Mouse (Mus musculus): ENCODE data around the gene Men1. TPM values are rescaled to one million over a fixed set of nuclear protein-coding genes. Genes with fewer than 3 reads are reported as not detected.

Gene Men1
- polyA plus RNA-seq, 1 experiment from 2014 or later: 94.6 TPM

DNA sequence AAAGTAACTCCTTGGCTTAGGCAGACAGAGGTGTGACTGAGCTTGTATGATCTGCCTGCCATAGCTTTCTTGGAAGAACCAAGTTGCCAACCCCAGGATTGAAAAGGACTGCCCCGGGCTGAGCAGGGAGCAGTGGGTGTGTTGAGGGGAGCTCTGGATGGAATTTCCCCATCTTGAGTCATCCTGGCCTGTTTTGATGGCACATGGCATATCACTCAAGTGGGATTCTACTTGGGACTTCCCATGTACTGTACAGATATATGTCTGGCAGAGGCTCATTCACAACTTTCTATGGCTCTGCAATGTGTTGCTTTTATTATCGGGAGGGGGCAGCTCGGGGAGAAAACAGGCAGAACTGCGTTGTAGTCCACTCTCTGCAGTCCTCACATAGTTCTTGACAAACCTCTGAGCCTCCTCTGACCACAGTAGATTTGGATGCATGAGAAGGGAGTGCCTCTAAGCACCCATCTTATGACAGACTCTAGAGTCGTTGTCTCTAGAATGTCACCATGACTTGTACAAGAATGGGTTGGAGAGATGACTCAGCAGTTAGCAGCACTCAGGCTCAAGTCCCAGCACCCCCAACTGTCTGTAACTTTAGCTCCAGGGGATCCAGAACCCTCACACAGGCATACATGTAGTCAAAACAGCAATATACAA, 38.1 kb upstream of the Men1 start:
- Histone ChIP-seq H3K36me3 (peaks cover 53% of the 10 kb centered on the region), H3K4me1 (no peaks in the 10 kb centered on the region)

DNA sequence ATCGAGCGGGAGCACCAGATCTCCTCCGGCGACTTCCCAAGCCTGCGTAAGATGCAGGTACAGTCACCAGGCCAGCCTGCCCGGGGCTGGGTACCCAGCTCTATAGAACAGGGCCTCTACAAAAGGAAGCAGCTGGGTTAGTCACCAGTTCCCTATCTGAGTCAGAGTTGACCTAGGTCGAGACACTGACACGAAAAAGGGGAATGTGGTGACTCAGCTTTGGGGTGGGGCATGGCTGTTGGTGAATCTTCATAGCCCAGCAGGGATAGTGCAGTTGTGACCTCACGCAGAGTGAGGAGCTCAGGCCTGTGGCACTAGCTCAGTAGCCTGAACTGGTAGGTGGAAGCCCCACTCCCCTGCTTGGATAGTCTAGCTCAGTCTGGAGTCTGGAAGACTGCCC, 37.1 kb upstream of the Men1 start:
- H3K9me3 ChIP-seq: no peaks in the 10 kb centered on the region
- H3K27me3 ChIP-seq: no peaks in the 10 kb centered on the region
- no peak for ATAC-seq (replicated peaks)
- H3K4me3 ChIP-seq: no peak overlapping the region
- no peak overlapping the region for H3K9ac ChIP-seq (replicated peaks)
- no peak overlapping the region for H3K27ac ChIP-seq (replicated peaks)
- 93% methylated on average over 9 of the region's 9 CpGs for WGBS
- H3K36me3 ChIP-seq: peaks cover 53% of the 10 kb centered on the region
- no peaks in the 10 kb centered on the region for H3K4me1 ChIP-seq
- no peak overlapping the region for H3K4me2 ChIP-seq (replicated peaks)

More for the DNA sequence above, 38.1 kb upstream of the Men1 start:
- no peak overlapping the region for H3K27ac ChIP-seq (replicated peaks)
- ATAC-seq (replicated peaks): no peak
- H3K9me3 ChIP-seq: no peaks in the 10 kb centered on the region
- WGBS: 87% methylated on average over 5 of the region's 5 CpGs
- no peaks in the 10 kb centered on the region for H3K27me3 ChIP-seq
- no peak overlapping the region for H3K4me2 ChIP-seq (replicated peaks)
- no peak overlapping the region for H3K9ac ChIP-seq (replicated peaks)
- no peak overlapping the region for H3K4me3 ChIP-seq

DNA sequence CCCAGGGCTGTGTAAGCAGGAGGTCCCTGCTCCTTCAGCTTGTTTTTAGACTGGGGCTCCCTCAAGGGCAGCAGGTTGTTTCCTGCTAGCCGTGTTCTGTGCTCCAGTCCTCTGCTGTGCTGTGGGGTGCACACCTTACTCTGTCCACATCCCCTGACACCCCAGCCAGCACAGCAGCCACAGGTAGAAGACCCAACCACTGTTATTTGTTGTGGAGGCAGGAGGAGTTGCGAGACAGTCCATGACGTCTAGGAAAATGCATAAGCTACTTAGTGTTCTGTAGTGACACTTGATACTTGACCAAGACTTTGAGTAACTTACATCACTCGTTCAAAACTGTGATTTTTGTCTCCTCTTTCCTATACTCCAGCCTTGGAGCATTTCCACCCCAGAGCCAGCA, 35.8 kb upstream of the Men1 start:
- H3K9ac ChIP-seq (replicated peaks): no peak overlapping the region
- H3K36me3 ChIP-seq: peaks cover 49% of the 10 kb centered on the region

DNA sequence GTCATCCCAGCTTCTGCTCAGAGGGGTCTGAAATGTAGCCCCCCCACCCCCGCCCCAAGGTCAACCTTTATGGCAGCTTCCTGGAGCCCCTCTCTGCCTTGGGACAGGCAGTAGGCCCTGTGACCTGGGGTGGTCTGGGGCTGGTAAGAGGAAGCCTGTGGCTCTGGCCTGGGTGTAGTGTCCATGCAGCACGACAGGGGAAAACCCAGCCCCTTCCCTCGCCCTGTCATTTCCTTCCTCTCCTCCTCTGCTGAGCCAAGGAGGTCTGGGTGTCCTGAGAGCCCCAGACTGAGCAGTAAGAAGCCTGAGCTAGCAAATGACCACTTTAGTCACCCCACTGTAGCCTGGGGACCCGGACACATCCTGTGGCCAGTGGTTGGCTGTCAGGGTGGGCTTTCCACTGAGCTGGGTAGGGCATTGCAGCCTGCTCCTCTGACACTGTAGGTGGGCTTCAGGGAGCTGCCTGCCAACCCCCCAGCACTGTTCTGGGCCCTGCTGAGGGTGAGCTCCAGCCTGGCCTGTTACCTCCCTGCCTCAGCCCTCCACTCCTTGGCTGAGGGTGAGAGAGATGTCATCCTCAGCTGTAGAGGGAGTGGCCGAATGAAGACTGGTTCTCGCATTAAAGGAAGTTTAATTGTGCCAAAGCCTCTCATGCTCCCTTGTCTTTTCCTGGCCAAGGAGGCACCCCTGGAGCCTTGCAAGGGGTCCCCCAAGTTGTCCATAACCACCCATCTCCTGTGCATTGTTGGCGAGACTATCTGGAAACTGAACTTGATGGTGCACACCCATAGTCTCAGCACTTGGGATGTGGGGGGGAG, 35.1 kb upstream of the Men1 start:
- Histone ChIP-seq H3K4me2 (replicated peaks) (no peak overlapping the region), H3K4me1 (no peaks in the 10 kb centered on the region), H3K27me3 (no peaks in the 10 kb centered on the region), H3K36me3 (peaks cover 43% of the 10 kb centered on the region), H3K4me3 (no peak overlapping the region), H3K9ac (replicated peaks) (no peak overlapping the region), H3K27ac (replicated peaks) (no peak overlapping the region), H3K9me3 (no peaks in the 10 kb centered on the region)
- no peak for ATAC-seq (replicated peaks)
- 91% methylated on average over 7 of the region's 7 CpGs for WGBS

More for the DNA sequence above, 35.8 kb upstream of the Men1 start:
- H3K4me2 ChIP-seq (replicated peaks): no peak overlapping the region
- H3K4me1 ChIP-seq: no peaks in the 10 kb centered on the region
- H3K9me3 ChIP-seq: no peaks in the 10 kb centered on the region
- H3K27me3 ChIP-seq: no peaks in the 10 kb centered on the region
- no peak overlapping the region for H3K27ac ChIP-seq (replicated peaks)
- 89% methylated on average over 4 of the region's 4 CpGs for WGBS
- no peak overlapping the region for H3K4me3 ChIP-seq
- ATAC-seq (replicated peaks): no peak

DNA sequence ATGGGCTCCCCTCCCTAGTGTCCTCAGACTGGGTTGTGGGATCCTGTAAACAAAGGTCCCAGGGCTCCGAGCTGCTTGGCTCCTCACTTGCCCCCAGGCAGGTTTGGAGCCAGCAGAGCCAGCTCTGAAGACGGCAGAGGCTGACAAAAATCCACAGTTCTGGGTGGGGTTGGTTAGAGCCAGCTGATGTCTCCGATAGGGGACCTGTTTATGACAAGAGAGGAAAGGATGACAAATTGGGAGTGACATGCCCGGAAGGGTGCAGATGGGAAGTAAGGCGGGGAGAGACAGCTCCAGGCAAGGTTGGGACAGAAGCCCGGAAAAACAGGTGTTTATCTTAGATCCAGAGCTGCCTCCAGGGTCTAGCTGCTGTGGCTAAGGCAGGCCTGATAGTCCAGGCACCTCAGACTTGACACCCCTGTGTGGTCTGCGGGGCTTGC, 34.4 kb upstream of the Men1 start:
- Histone ChIP-seq H3K4me2 (replicated peaks) (no peak overlapping the region), H3K36me3 (peaks cover 36% of the 10 kb centered on the region), H3K9me3 (no peaks in the 10 kb centered on the region), H3K27ac (replicated peaks) (no peak overlapping the region), H3K27me3 (no peaks in the 10 kb centered on the region), H3K4me1 (no peaks in the 10 kb centered on the region), H3K4me3 (no peak overlapping the region), H3K9ac (replicated peaks) (no peak overlapping the region)
- no peak for ATAC-seq (replicated peaks)
- 75% methylated on average over 7 of the region's 7 CpGs for WGBS

DNA sequence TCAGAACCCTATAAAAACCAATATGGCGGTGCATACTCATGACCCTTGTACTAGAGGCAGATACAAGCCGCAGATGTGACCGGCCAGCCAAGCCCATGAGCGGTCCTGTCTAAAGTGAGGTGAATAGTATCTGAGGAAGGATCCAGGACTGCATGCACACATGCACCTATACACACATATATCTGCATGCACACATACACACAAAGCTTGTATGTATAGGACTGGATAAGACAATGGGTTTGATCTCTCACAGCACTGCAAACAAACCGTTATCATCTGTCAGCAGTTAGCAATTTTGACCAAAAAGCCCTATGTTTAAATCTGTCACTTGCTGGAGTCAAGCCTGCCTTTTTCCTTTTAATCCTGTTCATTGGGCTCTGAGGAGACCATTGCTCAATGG, 32.7 kb upstream of the Men1 start:
- 89% methylated on average over 5 of the region's 5 CpGs for WGBS
- H3K4me1 ChIP-seq: peaks cover 11% of the 10 kb centered on the region
- H3K27ac ChIP-seq (replicated peaks): no peak overlapping the region
- no peak for ATAC-seq (replicated peaks)
- H3K9me3 ChIP-seq: no peaks in the 10 kb centered on the region
- H3K27me3 ChIP-seq: no peaks in the 10 kb centered on the region
- no peak overlapping the region for H3K4me2 ChIP-seq (replicated peaks)
- no peak overlapping the region for H3K4me3 ChIP-seq
- no peak overlapping the region for H3K9ac ChIP-seq (replicated peaks)
- peaks cover 30% of the 10 kb centered on the region for H3K36me3 ChIP-seq

DNA sequence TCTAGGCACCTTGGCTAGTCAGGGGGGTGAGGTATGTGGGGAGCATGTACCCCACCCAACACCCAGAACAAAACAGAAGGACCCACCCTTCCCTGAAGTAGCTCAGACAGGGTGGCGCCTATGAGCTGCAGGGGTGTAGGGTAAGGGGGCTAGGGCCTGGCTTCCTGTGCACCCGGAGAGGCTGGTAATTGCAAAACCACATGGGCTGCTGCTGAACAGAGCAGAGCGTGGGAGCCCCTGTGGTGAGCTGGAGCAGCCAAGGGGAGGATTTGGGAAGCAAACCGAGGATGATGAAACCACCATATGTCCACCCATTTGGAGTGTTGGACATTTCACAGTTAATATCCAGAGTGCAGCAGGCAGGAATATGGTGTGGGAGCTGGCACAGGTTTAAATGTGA, 32.3 kb upstream of the Men1 start:
- Histone ChIP-seq H3K27me3 (no peaks in the 10 kb centered on the region), H3K9ac (replicated peaks) (no peak overlapping the region), H3K4me3 (no peak overlapping the region), H3K27ac (replicated peaks) (no peak overlapping the region), H3K36me3 (peaks cover 26% of the 10 kb centered on the region), H3K4me2 (replicated peaks) (no peak overlapping the region), H3K4me1 (peaks cover 11% of the 10 kb centered on the region), H3K9me3 (no peaks in the 10 kb centered on the region)
- 42% methylated on average over 4 of the region's 4 CpGs for WGBS
- ATAC-seq (replicated peaks): no peak

DNA sequence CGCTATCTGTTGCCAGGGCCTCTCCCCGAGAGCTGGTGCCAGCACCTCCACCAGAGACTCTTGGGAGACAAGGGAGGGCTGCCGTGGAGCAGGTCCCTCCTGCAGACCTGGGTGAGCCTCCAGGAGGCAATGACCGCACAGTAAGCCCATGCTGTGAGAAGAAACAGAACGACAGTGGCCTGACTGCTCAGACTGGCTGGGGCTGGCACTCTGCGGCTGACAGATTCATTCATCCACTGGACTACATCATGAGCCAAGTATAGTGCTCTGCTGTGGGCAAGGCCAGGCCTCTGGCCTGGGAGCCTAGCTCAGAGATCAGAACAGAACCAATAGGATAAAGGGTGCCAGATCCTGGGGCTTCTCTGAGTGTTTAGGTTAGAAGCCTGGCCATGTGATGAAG, 30.9 kb upstream of the Men1 start:
- Histone ChIP-seq H3K27me3 (no peaks in the 10 kb centered on the region), H3K36me3 (peaks cover 14% of the 10 kb centered on the region), H3K4me2 (replicated peaks) (no peak overlapping the region), H3K9ac (replicated peaks) (no peak overlapping the region), H3K9me3 (no peaks in the 10 kb centered on the region), H3K27ac (replicated peaks) (no peak overlapping the region), H3K4me1 (peaks cover 11% of the 10 kb centered on the region), H3K4me3 (no peak overlapping the region)
- no peak for ATAC-seq (replicated peaks)
- WGBS: 82% methylated on average over 6 of the region's 6 CpGs

DNA sequence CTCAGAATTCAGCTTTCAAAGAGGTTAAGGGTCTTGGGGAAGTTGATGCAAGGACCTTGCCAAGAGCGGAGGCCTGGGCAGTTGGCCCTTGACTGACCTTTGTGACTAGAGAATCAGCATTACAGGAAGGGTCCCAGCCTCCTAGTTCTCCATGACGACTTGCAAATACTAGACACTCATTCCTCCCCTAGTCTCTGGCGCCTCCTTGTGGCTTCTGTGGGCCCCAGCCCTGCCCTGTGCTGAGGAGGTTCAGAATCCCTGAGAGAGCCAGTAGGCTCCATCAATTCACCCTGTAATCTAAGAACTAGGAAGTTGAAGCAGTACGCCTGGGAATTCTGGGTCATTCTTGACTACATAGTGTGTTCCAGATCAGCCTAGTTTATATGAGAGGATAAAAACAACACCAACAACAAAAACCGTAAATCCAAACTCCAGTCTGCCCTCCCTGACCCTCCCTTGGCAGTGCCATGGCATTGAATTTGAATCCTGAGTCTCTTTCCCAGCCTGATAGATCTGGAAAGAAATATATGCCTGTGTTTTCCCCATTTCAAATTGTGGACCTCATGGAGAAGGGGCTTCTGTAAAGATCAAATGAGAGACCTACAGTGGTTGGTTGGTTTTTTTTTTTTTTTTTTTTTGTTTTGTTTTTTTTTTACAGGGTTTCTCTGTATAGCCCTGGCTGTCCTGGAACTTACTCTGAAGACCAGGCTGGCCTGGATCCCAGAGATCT, 29.8 kb upstream of the Men1 start:
- 0 out of 2 replicates have a peak, but pooled peaks have one; percentile 30 for ATAC-seq (replicated peaks)
- H3K36me3 ChIP-seq: 0 out of 2 replicates have a peak, but pooled peaks cover 7% of the 10 kb centered on the region
- H3K9me3 ChIP-seq: no peaks in the 10 kb centered on the region
- WGBS: 31% methylated on average over 5 of the region's 5 CpGs
- H3K4me3 ChIP-seq: no peak overlapping the region
- no peaks in the 10 kb centered on the region for H3K27me3 ChIP-seq
- peaks cover 11% of the 10 kb centered on the region for H3K4me1 ChIP-seq
- H3K27ac ChIP-seq (replicated peaks): no peak overlapping the region
- H3K9ac ChIP-seq (replicated peaks): no peak overlapping the region
- no peak overlapping the region for H3K4me2 ChIP-seq (replicated peaks)

DNA sequence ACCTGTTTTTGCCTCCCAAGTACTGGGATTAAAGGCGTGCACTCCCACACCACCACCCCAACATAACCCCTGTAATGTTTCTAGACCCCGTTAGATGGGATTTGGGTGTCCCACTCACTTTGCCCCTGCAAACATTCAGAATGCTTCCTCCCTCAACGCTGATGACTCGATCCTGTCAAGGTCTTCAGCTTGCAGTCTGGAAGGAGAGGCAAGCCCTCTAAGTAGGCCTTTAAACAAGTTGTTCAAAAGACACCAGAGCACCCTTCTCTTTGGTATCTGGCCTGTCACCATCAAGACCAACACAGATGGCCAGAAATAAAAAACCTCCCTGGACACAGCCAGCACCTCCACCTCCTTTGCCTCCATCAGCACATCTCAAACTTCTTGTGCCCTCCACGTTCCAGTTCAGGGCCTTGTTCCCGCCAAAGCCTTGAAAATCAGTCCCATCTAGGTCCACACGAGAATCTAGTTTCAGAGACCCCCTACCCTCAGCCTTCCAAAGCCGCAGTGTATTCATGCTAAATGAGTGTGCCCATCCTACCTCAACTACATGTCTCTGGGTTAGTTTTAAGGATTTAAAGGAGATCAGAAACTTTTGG, 29.2 kb upstream of the Men1 start:
- no peak for ATAC-seq (replicated peaks)
- peaks cover 11% of the 10 kb centered on the region for H3K4me1 ChIP-seq
- WGBS: 59% methylated on average over 8 of the region's 8 CpGs
- peak overlapping the region; percentile 67 for H3K4me2 ChIP-seq (replicated peaks)
- no peaks in the 10 kb centered on the region for H3K9me3 ChIP-seq
- 0 out of 2 replicates have a peak, but pooled peaks cover 4% of the 10 kb centered on the region for H3K36me3 ChIP-seq
- H3K4me3 ChIP-seq: peak overlapping the region; percentile 53
- H3K9ac ChIP-seq (replicated peaks): no peak overlapping the region
- H3K27ac ChIP-seq (replicated peaks): no peak overlapping the region
- H3K27me3 ChIP-seq: no peaks in the 10 kb centered on the region

DNA sequence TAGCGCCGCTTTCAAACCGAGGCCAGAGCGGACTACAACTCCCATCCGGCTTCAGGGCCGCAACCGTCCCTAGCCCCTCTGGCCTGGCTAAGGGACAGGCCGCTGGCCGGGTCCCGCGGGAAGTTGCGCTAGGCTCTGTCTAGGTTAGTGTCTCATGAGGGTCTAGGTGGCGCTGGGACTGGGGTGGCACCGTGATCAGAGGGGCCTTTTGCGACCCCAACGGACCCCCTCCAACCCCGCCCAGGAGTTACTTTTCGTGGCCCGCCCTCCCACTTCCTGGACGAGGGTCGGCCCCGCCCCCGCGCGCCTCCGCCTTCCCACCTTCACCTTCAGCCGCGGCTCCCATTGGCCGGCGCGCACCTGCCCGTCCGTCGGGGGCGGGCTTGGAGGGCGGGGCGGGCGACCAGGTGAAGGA, 28.6 kb upstream of the Men1 start, which contains the start of gene Cdc42bpg:
Gene Cdc42bpg, plus strand, starts transcription at position 320 of the 415 bp plus-strand sequence.
- Histone ChIP-seq H3K4me2 (replicated peaks) (peak within 1 kb of the TSS; percentile 67), H3K36me3 (no peaks in the 10 kb centered on the region), H3K4me1 (peaks cover 11% of the 10 kb centered on the region), H3K27ac (replicated peaks) (peak within 1 kb of the TSS; percentile 38; the same call in 1 of the 2 replicates), H3K9ac (replicated peaks) (peak within 1 kb of the TSS; percentile 50), H3K27me3 (no peaks in the 10 kb centered on the region), H3K9me3 (no peaks in the 10 kb centered on the region), H3K4me3 (peak within 1 kb of the TSS; percentile 53)
- ATAC-seq (replicated peaks): peak; percentile 72
- WGBS: under 1% methylated on average over 30 of the region's 38 CpGs
